Mouse (Mus musculus): Measurements from ENCODE around the gene Bend5.

GRCm38 (mm10) chr4:111475374-111475971 lies 60.7 kb downstream of the Bend5 start:
- TF ChIP-seq CTCF (conservative IDR thresholded peaks at IDR 0.05 in 1 of 2, IDR thresholded peaks at IDR 0.05 in 1 of 2; ENCODE audit: low read depth in 2 of 2, low read length in 2 of 2) (no peak), EP300 (IDR thresholded peaks at IDR 0.05; ENCODE audit: low read length) (no peak), NELFE (IDR thresholded peaks at IDR 0.05; ENCODE audit: low read depth, low read length) (no peak), POLR2A (IDR thresholded peaks at IDR 0.05; ENCODE audit: low read depth, low read length) (no peak), E2F4 (IDR thresholded peaks at IDR 0.05; ENCODE audit: insufficient replicate concordance, low read depth, low read length) (no peak), ELF1 (IDR thresholded peaks at IDR 0.05; ENCODE audit: low read depth, low read length) (no peak), BHLHE40 (IDR thresholded peaks at IDR 0.05; ENCODE audit: low read depth, low read length) (no peak), PAX5 (IDR thresholded peaks at IDR 0.05; ENCODE audit: low read length) (no peak), NRF1 (IDR thresholded peaks at IDR 0.05; ENCODE audit: low read depth, low read length) (no peak), ZKSCAN1 (IDR thresholded peaks at IDR 0.05; ENCODE audit: borderline replicate concordance, low read depth, low read length) (no peak)

Measured in CH12.LX (cell line).